Mouse (Mus musculus): ENCODE measurements around the gene Gm17124. TPM values are rescaled to one million over a fixed set of nuclear protein-coding genes. Genes with fewer than 3 reads are reported as not detected.
"Not testable (repeated sequence)": the region's sequence is repeated elsewhere in the genome, so short reads cannot be mapped to it uniquely, and the experiment has no call there.

Gene Gm17124
- not detected in 2 replicates for polyA plus RNA-seq (2016; fragmentation: Nextera tagmentation; extraction: Ambion mirVana)

DNA sequence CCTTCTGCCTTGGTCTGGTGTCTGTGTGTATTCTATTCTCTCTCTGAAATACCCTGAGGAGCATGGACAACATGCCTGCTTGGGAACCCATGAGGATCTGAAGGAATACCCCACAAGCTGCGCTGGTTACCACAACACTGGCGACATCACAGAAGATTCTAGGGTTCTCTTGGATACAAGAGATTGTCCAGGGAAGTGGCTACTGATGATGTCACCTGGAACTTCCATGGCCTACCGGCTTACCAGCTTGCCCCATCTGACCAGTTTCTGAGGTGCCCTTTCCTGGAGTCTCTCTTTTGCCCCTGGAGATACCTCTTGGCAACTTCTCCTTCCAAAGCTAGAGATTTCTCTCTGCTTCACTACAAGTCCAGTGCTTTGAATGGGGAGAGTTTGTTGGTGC is at the start of gene Gm17124:
Gene Gm17124 (minus strand): TSS at position 101 of the 400 bp plus-strand sequence.
- not testable (repeated sequence) for H3K4me1 ChIP-seq (replicated peaks); H3K36me3 ChIP-seq; H3K27me3 ChIP-seq; H3K9me3 ChIP-seq; H3K4me2 ChIP-seq; H3K9ac ChIP-seq (replicated peaks); H3K4me3 ChIP-seq (replicated peaks); ATAC-seq (ENCODE audit: insufficient number of reproducible peaks, insufficient read depth, low FRiP score, low TSS enrichment, low read depth); H3K27ac ChIP-seq
- WGBS = no CpG with 5 or more reads among the region's 3 CpGs

DNA sequence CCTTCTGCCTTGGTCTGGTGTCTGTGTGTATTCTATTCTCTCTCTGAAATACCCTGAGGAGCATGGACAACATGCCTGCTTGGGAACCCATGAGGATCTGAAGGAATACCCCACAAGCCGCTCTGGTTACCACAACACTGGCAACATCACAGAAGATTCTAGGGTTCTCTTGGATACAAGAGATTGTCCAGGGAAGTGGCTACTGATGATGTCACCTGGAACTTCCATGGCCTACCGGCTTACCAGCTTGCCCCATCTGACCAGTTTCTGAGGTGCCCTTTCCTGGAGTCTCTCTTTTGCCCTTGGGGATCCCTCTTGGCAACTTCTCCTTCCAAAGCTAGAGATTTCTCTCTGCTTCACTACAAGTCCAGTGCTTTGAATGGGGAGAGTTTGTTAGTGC is 42.1 kb upstream of the Gm17124 start, which contains the start of gene Gm3633:
Gene Gm3633 (minus strand): TSS at position 101 of the 400 bp plus-strand sequence.
- not testable (repeated sequence) for H3K36me3 ChIP-seq; H3K9ac ChIP-seq (replicated peaks); H3K27me3 ChIP-seq; H3K27ac ChIP-seq; H3K4me3 ChIP-seq (replicated peaks); H3K9me3 ChIP-seq; H3K4me1 ChIP-seq (replicated peaks); ATAC-seq (ENCODE audit: insufficient number of reproducible peaks, insufficient read depth, low FRiP score, low TSS enrichment, low read depth); H3K4me2 ChIP-seq
- 80% methylated on average over 1 of the region's 2 CpGs for WGBS

Small RNA genes within 50 kb of the gene (microRNA-seq; reads per million reads assigned to microRNA genes)
- gene Gm23620 = not detected
- not detected for gene Gm25228

Other genes with a start within 250 kb of the Gm17124 start
- not detected in 2 replicates for gene Gm8005, start 160.2 kb downstream of the Gm17124 start, polyA plus RNA-seq (2016; fragmentation: Nextera tagmentation; extraction: Ambion mirVana)
- gene Gm8011, start 136.0 kb downstream of the Gm17124 start, polyA plus RNA-seq (2016; fragmentation: Nextera tagmentation; extraction: Ambion mirVana) = not detected in 2 replicates
- gene Gm8020, start 97.5 kb downstream of the Gm17124 start, polyA plus RNA-seq (2016; fragmentation: Nextera tagmentation; extraction: Ambion mirVana) = not detected in 2 replicates
- gene Gm8024, start 75.6 kb downstream of the Gm17124 start, polyA plus RNA-seq (2016; fragmentation: Nextera tagmentation; extraction: Ambion mirVana) = not detected in 2 replicates
- gene Gm3633, start 42.0 kb upstream of the Gm17124 start, polyA plus RNA-seq (2016; fragmentation: Nextera tagmentation; extraction: Ambion mirVana) = not detected in 2 replicates
- gene Gm10378, start 56.1 kb upstream of the Gm17124 start, polyA plus RNA-seq (2016; fragmentation: Nextera tagmentation; extraction: Ambion mirVana) = not detected in 2 replicates
- not detected in 2 replicates for gene Gm3015, start 168.9 kb upstream of the Gm17124 start, polyA plus RNA-seq (2016; fragmentation: Nextera tagmentation; extraction: Ambion mirVana)
- gene Gm10377, start 198.1 kb upstream of the Gm17124 start, polyA plus RNA-seq (2016; fragmentation: Nextera tagmentation; extraction: Ambion mirVana) = not detected in 2 replicates

Data from limb, embryonic 12.5 days (tissue).